Mouse (Mus musculus): ENCODE measurements around the gene Klc2. TPM values are rescaled to one million over a fixed set of nuclear protein-coding genes. Genes with fewer than 3 reads are reported as not detected.
"Not testable (repeated sequence)": the region's sequence is repeated elsewhere in the genome, so short reads cannot be mapped to it uniquely, and the experiment has no call there.

Gene Klc2
- total and polyA plus RNA-seq, 3 experiments: 49.0 to 56.7 (median 50.6) TPM

DNA sequence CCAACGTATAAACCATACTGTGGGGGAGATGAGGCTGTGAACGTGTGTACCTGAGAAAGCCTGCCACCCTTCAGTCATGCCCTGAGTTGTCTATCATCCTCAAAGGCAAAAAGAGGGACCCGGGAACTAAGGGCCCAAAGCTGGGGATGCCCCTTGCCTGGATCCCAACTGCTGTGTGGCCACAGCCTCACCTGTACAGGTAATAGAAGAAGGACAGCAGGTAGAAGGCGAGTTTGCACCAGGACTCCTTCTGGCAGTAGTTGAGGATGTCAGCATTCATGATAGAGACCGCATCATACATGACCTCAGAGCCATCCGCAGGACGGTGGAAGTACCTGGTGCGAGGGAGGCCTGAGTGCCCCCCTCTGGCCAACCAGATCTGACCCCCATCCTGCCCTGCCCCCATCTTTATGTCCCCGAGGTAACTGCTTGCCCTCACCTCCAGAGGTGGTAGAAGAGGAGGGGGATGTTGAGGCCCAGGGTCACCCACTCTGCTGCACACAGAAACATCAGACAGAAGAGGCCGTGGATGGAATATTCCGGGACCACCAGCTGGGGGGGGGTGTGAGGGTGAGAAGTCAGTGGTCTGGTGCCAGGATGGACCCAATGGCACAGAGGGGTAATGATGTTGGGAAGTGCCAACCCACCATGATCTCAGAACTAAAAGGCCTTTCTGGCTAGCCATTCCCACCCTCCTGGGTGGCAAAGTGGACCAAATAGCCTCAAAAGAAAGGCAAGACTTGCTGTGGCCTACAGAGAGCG is 24.7 kb downstream of the Klc2 start:
- Histone ChIP-seq H3K36me3 (ENCODE audit: control insufficient read depth, insufficient read depth, low read length) (no peaks in the 10 kb centered on the region), H3K9ac (ENCODE audit: low read depth, low read length) (no peak overlapping the region), H3K4me1 (ENCODE audit: control insufficient read depth, insufficient read depth, low read length) (peaks cover 4% of the 10 kb centered on the region), H3K4me3 (no peak overlapping the region), H3K79me2 (replicated peaks; ENCODE audit: control insufficient read depth, insufficient read depth, low read length) (no peaks in the 10 kb centered on the region), H3K27ac (no peak overlapping the region), H3K27me3 (ENCODE audit: control insufficient read depth, insufficient read depth, low read length) (no peaks in the 10 kb centered on the region)
- TF ChIP-seq CTCF (IDR thresholded peaks at IDR 0.05): no peak
- no peak for TF ChIP-seq EP300 (IDR thresholded peaks at IDR 0.05; ENCODE audit: insufficient read depth, low read depth, low read length)
- no peak for TF ChIP-seq POLR2A (IDR thresholded peaks at IDR 0.05; ENCODE audit: insufficient read depth, low read depth, low read length)
- intact Hi-C loops (cut with DNase I): loop anchor here (1.0 kb wide), 1 partner anchor 46 kb away; no protein-coding TSS in a partner anchor
- no peak for DNase-seq
- 71% methylated on average over 12 of the region's 12 CpGs for WGBS

DNA sequence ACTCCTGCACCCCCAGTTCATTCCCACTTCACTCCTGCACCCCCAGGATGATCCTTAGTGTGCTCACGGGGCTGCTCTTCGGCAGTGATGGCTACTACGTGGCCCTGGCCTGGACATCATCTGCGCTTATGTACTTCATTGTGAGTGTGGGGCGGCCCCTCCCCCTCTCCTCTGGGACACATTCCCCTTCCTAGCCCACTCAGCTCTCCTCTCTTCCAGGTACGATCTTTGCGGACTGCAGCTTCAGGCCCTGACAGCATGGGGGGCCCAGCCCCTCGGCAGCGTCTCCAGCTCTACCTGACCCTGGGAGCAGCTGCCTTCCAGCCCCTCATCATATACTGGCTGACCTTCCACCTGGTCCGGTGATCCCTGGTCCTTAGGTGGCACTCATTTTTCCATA is 26.3 kb downstream of the Klc2 start:
- intact Hi-C loops (cut with DNase I): no loop called here
- no peak overlapping the region for H3K27ac ChIP-seq
- no peaks in the 10 kb centered on the region for H3K27me3 ChIP-seq (ENCODE audit: control insufficient read depth, insufficient read depth, low read length)
- no peak overlapping the region for H3K4me3 ChIP-seq
- no peaks in the 10 kb centered on the region for H3K79me2 ChIP-seq (replicated peaks; ENCODE audit: control insufficient read depth, insufficient read depth, low read length)
- H3K4me1 ChIP-seq (ENCODE audit: control insufficient read depth, insufficient read depth, low read length): peaks cover 8% of the 10 kb centered on the region
- TF ChIP-seq CTCF (IDR thresholded peaks at IDR 0.05): no peak
- TF ChIP-seq POLR2A (IDR thresholded peaks at IDR 0.05; ENCODE audit: insufficient read depth, low read depth, low read length): no peak
- TF ChIP-seq EP300 (IDR thresholded peaks at IDR 0.05; ENCODE audit: insufficient read depth, low read depth, low read length): no peak
- no peaks in the 10 kb centered on the region for H3K36me3 ChIP-seq (ENCODE audit: control insufficient read depth, insufficient read depth, low read length)
- no peak for DNase-seq
- no peak overlapping the region for H3K9ac ChIP-seq (ENCODE audit: low read depth, low read length)
- WGBS: 89% methylated on average over 10 of the region's 10 CpGs

DNA sequence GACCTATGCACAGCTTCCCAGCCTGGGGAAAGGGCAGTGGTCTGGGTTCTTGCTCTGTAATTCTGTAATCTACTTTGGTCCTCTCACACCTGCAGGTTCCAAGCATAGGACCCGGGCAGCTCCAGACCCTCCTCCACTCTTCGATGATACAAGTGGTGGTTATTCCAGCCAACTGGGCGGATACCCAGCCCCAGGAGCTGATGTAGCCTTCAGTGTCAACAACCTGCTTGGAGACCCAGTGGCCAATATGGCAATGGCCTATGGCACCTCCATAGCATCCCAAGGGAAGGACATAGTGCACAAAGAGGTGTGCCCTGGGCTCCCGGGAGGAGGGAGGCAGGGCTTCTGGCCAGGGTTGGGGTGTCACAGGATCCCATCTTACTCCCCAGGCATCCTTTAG is 29.0 kb downstream of the Klc2 start:
- no peak overlapping the region for H3K27ac ChIP-seq
- H3K9ac ChIP-seq (ENCODE audit: low read depth, low read length): no peak overlapping the region
- no peaks in the 10 kb centered on the region for H3K36me3 ChIP-seq (ENCODE audit: control insufficient read depth, insufficient read depth, low read length)
- H3K4me3 ChIP-seq: no peak overlapping the region
- H3K79me2 ChIP-seq (replicated peaks; ENCODE audit: control insufficient read depth, insufficient read depth, low read length): no peaks in the 10 kb centered on the region
- 89% methylated on average over 4 of the region's 4 CpGs for WGBS
- no peak for DNase-seq
- peaks cover 6% of the 10 kb centered on the region; the same call in 1 of the 2 replicates for H3K27me3 ChIP-seq (ENCODE audit: control insufficient read depth, insufficient read depth, low read length)
- intact Hi-C loops (cut with DNase I): loop anchor here (2.0 to 5.0 kb wide), 2 partner anchors 17 to 52 kb away; partner anchors contain the start of genes AC124502.3, B4gat1 and Rab1b
- TF ChIP-seq EP300 (IDR thresholded peaks at IDR 0.05; ENCODE audit: insufficient read depth, low read depth, low read length): no peak
- no peak for TF ChIP-seq POLR2A (IDR thresholded peaks at IDR 0.05; ENCODE audit: insufficient read depth, low read depth, low read length)
- TF ChIP-seq CTCF (IDR thresholded peaks at IDR 0.05): no peak
- peaks cover 7% of the 10 kb centered on the region for H3K4me1 ChIP-seq (ENCODE audit: control insufficient read depth, insufficient read depth, low read length)

DNA sequence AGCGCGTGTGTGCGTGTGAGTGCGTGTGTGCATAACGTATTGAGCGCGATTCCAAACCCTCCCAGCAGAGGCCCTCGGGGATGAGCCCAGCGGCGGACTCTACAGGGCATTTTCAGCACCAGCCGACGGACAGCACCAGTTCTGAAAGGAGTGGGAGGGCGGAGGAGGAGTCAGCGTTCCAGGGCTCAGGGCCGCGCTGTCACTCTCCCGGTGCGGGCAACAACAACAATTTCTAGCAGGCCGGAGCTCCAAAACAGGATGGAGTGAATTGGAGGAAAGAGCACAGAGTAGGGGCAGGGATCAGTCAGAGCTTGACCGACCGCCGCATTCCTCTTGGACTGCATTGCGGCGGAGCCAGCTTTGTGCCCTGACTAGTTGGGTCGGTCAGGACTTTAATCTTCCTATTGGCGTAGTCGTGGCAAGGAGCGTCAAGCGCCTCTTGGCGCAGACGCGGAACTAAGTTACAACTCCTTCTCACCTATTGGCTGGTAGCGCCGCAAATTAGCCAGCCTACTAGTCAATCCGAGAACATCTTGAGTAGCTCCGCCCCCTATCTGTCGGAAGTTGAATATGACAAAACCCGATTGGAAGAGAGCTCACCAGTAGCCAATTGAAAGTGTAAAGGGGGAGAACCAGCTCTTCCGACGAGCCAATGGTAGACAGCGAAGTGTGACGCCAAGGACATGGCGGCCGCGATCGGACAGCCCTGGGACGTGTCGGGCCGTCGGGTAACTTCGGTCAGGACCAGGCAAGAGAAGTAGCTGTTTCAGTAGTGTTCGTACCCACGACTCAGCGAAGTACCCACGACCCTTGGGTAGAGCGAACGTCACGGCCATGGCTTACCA is 30.3 kb downstream of the Klc2 start, which contains the start of gene Yif1a:
Gene Yif1a (plus strand): TSS at position 655 of the 845 bp plus-strand sequence.
- H3K36me3 ChIP-seq (ENCODE audit: control insufficient read depth, insufficient read depth, low read length): no peaks in the 10 kb centered on the region
- H3K4me3 ChIP-seq: peak within 1 kb of the TSS; percentile 78
- no peaks in the 10 kb centered on the region for H3K79me2 ChIP-seq (replicated peaks; ENCODE audit: control insufficient read depth, insufficient read depth, low read length)
- H3K27me3 ChIP-seq (ENCODE audit: control insufficient read depth, insufficient read depth, low read length): peaks cover 7% of the 10 kb centered on the region; the same call in 1 of the 2 replicates
- H3K27ac ChIP-seq: peak within 1 kb of the TSS; percentile 80
- peak within 1 kb of the TSS; percentile 64 for H3K9ac ChIP-seq (ENCODE audit: low read depth, low read length)
- TF ChIP-seq EP300 (IDR thresholded peaks at IDR 0.05; ENCODE audit: insufficient read depth, low read depth, low read length): peak; percentile 37; the same call in 1 of the 2 replicates
- TF ChIP-seq POLR2A (IDR thresholded peaks at IDR 0.05; ENCODE audit: insufficient read depth, low read depth, low read length): peak; percentile 93
- TF ChIP-seq CTCF (IDR thresholded peaks at IDR 0.05): peak; percentile 60
- intact Hi-C loops (cut with DNase I): loop anchor here (2.0 to 5.0 kb wide), 2 partner anchors 19 to 51 kb away; partner anchors contain the start of genes AC124502.3, B4gat1 and Rab1b
- H3K4me1 ChIP-seq (ENCODE audit: control insufficient read depth, insufficient read depth, low read length): peaks cover 5% of the 10 kb centered on the region
- peak; percentile 94 to 96 for DNase-seq
- under 1% methylated on average over 58 of the region's 58 CpGs for WGBS

DNA sequence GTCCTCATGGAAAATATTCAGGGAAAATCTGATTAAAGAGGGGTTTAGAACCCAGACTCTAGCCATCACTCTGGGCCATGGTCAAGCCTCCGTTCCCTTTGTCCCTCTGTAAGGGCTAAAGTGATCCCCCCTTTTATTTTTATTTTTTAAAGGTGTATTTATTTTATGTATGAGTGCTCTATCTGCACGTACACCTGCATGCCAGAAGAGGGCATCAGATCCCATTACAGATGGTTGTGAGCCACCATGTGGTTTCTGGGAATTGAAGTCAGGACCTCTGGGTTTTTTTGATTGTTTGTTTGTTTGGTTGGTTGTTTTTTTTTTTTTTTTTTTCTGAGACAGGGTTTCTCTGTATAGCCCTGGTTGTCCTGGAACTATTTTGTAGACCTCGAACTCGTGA is 31.8 kb downstream of the Klc2 start:
- not testable (repeated sequence) for H3K27ac ChIP-seq; H3K9ac ChIP-seq (ENCODE audit: low read depth, low read length); DNase-seq; H3K36me3 ChIP-seq (ENCODE audit: control insufficient read depth, insufficient read depth, low read length); H3K4me3 ChIP-seq; H3K79me2 ChIP-seq (replicated peaks; ENCODE audit: control insufficient read depth, insufficient read depth, low read length); H3K4me1 ChIP-seq (ENCODE audit: control insufficient read depth, insufficient read depth, low read length)
- peak; percentile 34 for TF ChIP-seq CTCF (IDR thresholded peaks at IDR 0.05)
- intact Hi-C loops (cut with DNase I): loop anchor here (5.0 kb wide), 1 partner anchor 49 kb away; the partner anchor contains the start of genes AC124502.3 and B4gat1
- 54% methylated on average over 4 of the region's 4 CpGs for WGBS
- peaks cover 11% of the 10 kb centered on the region; the same call in 1 of the 2 replicates for H3K27me3 ChIP-seq (ENCODE audit: control insufficient read depth, insufficient read depth, low read length)
